Mouse (Mus musculus): ENCODE results near the gene Klhl40.
A peak's percentile ranks its signal among the peaks of the same experiment; 100 is the strongest.

Gene Klhl40

DNA sequence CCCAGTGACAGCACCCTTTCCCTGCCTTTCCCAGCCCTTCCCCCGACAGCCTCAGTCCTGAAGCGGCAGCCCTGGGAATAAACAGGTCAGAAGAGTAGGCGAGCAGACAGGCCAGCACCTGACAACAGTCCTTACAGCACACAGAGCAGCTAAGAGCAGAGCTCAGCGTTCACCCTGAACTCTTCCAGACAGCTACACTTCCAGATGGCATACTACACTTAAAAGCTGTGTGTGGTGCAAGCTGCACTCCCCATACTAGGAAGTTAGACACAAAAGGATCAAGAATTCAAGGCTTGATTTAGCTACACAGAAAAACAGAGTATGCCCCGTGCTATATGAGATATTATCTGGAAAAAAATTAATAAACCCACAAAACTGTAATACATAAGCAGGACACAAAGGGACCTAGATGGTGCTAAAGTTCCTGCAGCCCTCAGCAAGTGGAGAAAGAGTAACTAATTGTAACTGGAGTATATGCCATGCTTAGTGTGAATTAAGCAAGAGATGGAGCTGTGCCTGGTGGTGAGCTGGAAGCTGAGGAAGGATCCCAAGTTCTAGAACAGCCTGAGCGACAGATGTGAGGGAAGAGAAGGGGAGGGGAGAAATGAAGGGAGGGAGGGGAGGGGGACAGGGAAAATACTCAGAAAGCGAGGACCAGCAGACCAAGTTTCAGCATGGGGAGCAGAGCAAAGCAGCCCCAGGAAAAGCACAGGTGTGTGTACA lies 52.0 kb downstream of the Klhl40 start:
- DNase-seq = no peak

DNA sequence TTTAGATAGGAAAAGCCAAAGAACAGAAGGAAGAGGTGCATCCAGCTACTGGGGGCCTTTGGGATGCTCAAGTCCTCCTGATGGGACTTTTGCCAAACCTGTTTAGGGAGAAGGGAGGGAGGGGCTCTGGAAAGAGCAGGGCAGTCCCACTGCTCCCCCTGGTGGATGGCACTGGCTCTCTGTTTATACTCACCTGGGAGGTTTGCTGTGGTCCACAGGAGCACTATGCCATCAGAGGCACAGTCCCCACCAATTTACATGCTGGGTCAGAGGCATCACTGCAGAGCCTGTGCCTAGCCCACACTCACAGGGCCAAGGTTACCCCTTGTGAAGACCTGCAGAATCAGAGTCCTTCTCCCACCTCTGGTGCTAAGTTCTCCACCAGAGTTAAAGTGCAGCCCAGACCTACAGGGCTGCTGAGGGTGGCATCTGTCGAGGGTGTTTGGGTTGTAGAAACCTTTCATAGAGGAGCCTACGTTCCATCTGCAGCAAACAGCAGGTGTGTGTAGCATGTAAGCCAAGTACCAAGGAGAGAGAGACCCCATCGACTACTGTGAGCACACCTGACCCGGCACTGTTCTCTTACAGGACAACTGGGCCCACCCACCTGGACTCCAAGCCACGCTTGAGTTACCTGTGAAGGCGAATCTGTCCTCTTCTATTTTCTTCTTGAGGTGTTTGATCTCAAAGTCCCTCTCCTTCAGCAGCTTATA lies 53.0 kb downstream of the Klhl40 start:
- peak; percentile 68 for DNase-seq

DNA sequence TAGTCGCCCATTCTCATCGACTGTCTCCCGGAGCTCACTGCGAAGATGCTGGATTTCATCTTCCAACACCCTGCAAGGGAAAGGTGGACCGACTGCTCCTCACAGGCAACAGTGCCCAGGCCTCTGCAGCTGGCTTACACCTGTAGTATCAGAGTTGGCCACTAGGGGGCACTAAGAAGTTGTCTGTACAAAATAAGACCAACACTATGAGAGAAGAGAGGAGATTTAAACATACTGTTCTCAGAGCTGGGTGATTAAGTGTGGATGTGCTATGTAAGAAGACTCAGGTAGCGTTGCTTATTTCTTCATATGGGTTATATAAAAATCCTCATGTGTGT lies 53.5 kb downstream of the Klhl40 start:
- DNase-seq = peak; percentile 82

Data from kidney, adult 18-20 months (tissue).